Mouse (Mus musculus) forebrain, embryonic 11.5 days (tissue): ENCODE measurements at regions not wholly inside any gene's neighbourhood (a gene's known extent, or its start where the extent isn't known, plus 50 kb on each side); places are given as distances from the start of the nearest gene placed in this dataset.

Source experiments
- ATAC-seq: fragments of 200-750 bp; cut with Nextera tagmentation; replicated peaks from 2 replicates; pipeline ENCODE4 v1.8.0; 2017; ENCODE audit warnings: moderate TSS enrichment; ENCODE audit not compliant: low FRiP score
- DNase-seq: peaks from one replicate; pipeline ENCODE4 v3.0.0-alpha.2; 2017; ENCODE audit warnings: low spot score
- H3K27ac ChIP-seq: fragments of 300-500 bp; sonication (generic); 2 replicates; pipeline ENCODE4 v1.5.1; 2014; ENCODE audit warnings: low read depth, low read length
- H3K27me3 ChIP-seq: fragments of 300-500 bp; sonication (generic); 2 replicates; pipeline ENCODE4 v1.6.1; 2014; ENCODE audit warnings: mild to moderate bottlenecking, low read length, mixed read lengths; ENCODE audit not compliant: control insufficient read depth, insufficient read depth
- H3K36me3 ChIP-seq: fragments of 300-500 bp; sonication (generic); 2 replicates; pipeline ENCODE4 v1.6.1; 2014; ENCODE audit warnings: mild to moderate bottlenecking, low read length, moderate library complexity, mixed read lengths; ENCODE audit not compliant: control insufficient read depth, insufficient read depth
- H3K4me1 ChIP-seq: fragments of 300-500 bp; sonication (generic); replicated peaks from 2 replicates; pipeline ENCODE4 v1.6.1; 2014; ENCODE audit warnings: low read length, mixed read lengths; ENCODE audit not compliant: control insufficient read depth, insufficient read depth
- H3K4me2 ChIP-seq: fragments of 300-500 bp; sonication (generic); 2 replicates; pipeline ENCODE4 v1.6.1; 2014; ENCODE audit warnings: low read depth, mild to moderate bottlenecking, low read length, moderate library complexity, mixed read lengths; ENCODE audit not compliant: severe bottlenecking
- H3K4me3 ChIP-seq: fragments of 300-500 bp; sonication (generic); 2 replicates; pipeline ENCODE4 v1.5.1; 2014; ENCODE audit warnings: low read depth, low read length
- H3K9ac ChIP-seq: fragments of 300-500 bp; sonication (generic); 2 replicates; pipeline ENCODE4 v1.6.1; 2014; ENCODE audit warnings: low read length
- H3K9me3 ChIP-seq: fragments of 300-500 bp; sonication (generic); 2 replicates; pipeline ENCODE4 v1.6.1; 2016; ENCODE audit warnings: low read length, mixed read lengths; ENCODE audit not compliant: control insufficient read depth
- WGBS: fragments of 180-500 bp; shearing (Covaris S2); extraction: QIAGEN DNeasy Blood & Tissue Kit; methylation state at CpG from one replicate; pipeline ENCODE4 v1.1.7; 2014; 5-methylcytosine and 5-hydroxymethylcytosine counted together

- Histone ChIP-seq H3K9me3 (no peaks in the 10 kb centered on the region), H3K4me1 (no peaks in the 10 kb centered on the region), H3K9ac (no peak overlapping the region), H3K4me2 (no peak overlapping the region), H3K27me3 (no peaks in the 10 kb centered on the region), H3K36me3 (no peaks in the 10 kb centered on the region), H3K27ac (no peak overlapping the region), H3K4me3 (no peak overlapping the region)
- ATAC-seq (no peak), DNase-seq (no peak)
- WGBS: 44% methylated on average over 3 of the region's 3 CpGs
Observed at GRCm38 (mm10) chr7:70908921-70909320, 442.4 kb downstream of the Gm10295 start.

DNA sequence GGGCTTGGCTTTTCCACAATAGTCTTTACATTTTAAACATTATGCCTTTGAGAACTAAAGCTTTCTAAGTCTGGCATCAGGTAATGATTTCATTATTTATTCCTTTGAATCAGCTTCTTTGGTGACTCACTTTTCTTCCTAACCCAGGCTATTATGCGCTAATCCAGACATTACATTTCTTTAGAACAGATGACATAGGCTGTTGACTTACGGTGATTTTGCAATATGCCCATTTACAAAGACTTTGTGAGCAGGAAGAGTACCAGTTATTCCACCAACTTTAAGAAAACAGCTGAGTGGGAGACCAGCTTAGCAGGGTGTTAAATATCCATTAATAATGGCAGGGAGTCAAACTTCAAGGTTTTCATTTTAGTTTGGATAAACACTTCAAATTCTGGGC is 459.6 kb downstream of the Gm10295 start:
- DNase-seq (no peak), ATAC-seq (no peak)
- Histone ChIP-seq H3K4me1 (no peaks in the 10 kb centered on the region), H3K27me3 (no peaks in the 10 kb centered on the region), H3K4me3 (no peak overlapping the region), H3K4me2 (no peak overlapping the region), H3K27ac (no peak overlapping the region), H3K9me3 (no peaks in the 10 kb centered on the region), H3K36me3 (no peaks in the 10 kb centered on the region), H3K9ac (no peak overlapping the region)
- 95% methylated on average over 2 of the region's 2 CpGs for WGBS

DNA sequence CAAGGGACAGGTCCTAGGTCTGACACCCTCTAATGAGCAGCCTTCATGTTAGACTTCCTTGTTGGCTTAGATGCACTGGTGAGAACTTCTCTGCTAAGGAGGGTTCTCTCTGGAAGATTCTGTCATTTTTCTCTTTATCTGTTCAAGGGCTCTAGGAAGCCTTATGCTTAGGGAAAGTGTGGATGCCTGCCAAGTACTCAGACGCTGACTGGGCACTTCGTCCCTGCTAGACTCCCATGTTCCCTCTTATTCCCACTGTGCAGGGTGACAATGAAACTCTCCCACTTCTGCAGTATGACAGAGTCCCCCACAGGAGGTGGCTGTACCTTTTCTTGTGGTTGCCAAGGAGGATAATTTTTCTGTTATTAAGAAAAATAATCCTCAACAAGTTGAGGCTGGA is 470.8 kb downstream of the Gm10295 start:
- Histone ChIP-seq H3K4me2 (no peak overlapping the region), H3K36me3 (no peaks in the 10 kb centered on the region), H3K4me3 (no peak overlapping the region), H3K4me1 (no peaks in the 10 kb centered on the region), H3K27me3 (no peaks in the 10 kb centered on the region), H3K9me3 (no peaks in the 10 kb centered on the region), H3K27ac (no peak overlapping the region), H3K9ac (no peak overlapping the region)
- 82% methylated on average over 2 of the region's 2 CpGs for WGBS
- DNase-seq: no peak
- ATAC-seq: no peak

- H3K27ac ChIP-seq: no peak overlapping the region
- H3K4me1 ChIP-seq: no peaks in the 10 kb centered on the region
- H3K27me3 ChIP-seq: no peaks in the 10 kb centered on the region
- no peaks in the 10 kb centered on the region for H3K36me3 ChIP-seq
- no peak overlapping the region for H3K9ac ChIP-seq
- ATAC-seq (no peak), DNase-seq (no peak)
- H3K4me3 ChIP-seq: no peak overlapping the region
- no peak overlapping the region for H3K4me2 ChIP-seq
- WGBS: 84% methylated on average over 2 of the region's 2 CpGs
- no peaks in the 10 kb centered on the region for H3K9me3 ChIP-seq
Observed at GRCm38 (mm10) chr7:70874393-70874792, 476.9 kb downstream of the Gm10295 start.

DNA sequence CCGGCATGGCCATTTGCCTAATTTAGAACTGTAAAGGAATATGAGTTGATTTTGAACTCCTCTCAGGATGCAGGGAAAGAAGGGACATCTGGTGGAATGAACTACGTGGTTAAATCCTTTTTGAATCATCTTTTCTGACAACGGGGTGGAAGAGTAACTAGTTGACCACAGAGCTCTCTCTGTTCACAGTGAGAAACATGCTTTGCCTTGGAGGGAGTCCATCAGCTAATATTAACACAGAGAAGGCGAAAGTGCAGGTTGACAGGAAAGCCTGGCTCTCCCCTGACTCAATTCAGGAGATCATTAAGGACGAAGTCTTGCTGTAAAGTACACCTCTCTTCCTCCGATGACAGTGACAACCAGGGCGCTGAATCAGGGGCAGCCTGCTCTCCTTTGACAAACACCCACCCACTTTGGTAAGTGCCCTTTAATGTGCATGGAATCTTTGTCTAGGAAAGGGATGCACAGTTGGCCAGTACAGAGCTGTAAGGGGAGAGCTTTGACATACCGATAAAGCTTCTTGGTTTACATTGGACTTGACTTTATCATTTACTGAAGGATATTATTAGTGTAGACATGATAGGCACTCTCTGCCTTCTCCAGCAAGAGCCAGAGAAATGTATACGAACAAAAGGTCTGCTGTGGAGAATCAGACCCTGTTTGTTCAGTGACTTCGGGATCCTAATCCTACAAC is 480.3 kb downstream of the Gm10295 start:
- H3K9ac ChIP-seq: no peak overlapping the region
- DNase-seq: no peak
- H3K9me3 ChIP-seq: no peaks in the 10 kb centered on the region
- no peaks in the 10 kb centered on the region for H3K36me3 ChIP-seq
- no peaks in the 10 kb centered on the region for H3K4me1 ChIP-seq
- ATAC-seq: no peak
- 76% methylated on average over 10 of the region's 10 CpGs for WGBS
- H3K27me3 ChIP-seq: no peaks in the 10 kb centered on the region
- H3K27ac ChIP-seq: no peak overlapping the region
- H3K4me3 ChIP-seq: no peak overlapping the region
- H3K4me2 ChIP-seq: no peak overlapping the region

DNA sequence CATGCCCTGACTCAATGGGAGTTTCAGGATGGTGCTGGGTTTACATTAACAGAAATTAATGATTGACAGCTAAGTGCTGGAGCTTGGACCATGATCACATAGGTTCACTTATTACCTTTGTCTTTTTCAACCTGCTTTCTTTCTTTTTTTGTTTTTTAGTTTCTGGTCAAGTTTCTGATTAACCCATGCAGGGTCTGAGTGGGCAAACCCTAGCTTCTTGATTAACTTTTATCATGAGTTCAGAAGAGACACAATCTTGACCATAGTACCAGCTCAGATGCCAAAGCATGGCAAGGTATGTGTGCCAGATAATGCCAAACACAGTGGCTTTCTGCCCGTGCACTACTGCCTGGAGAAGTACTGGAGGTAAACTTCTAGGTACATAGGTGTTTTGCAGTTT is 482.2 kb downstream of the Gm10295 start:
- Histone ChIP-seq H3K27ac (no peak overlapping the region), H3K4me1 (no peaks in the 10 kb centered on the region), H3K9ac (no peak overlapping the region), H3K4me3 (no peak overlapping the region), H3K9me3 (no peaks in the 10 kb centered on the region), H3K27me3 (no peaks in the 10 kb centered on the region), H3K36me3 (no peaks in the 10 kb centered on the region), H3K4me2 (no peak overlapping the region)
- WGBS: 79% methylated on average over 1 of the region's 1 CpGs
- ATAC-seq (no peak), DNase-seq (no peak)

- no peaks in the 10 kb centered on the region for H3K36me3 ChIP-seq
- ATAC-seq: no peak
- WGBS: 86% methylated on average over 4 of the region's 4 CpGs
Observed at GRCm38 (mm10) chr7:70859957-70860356, 491.3 kb downstream of the Gm10295 start.

GRCm38 (mm10) chr7:70850726-70851125 is 484.2 kb upstream of the Nr2f2 start:
- ATAC-seq: no peak
- H3K36me3 ChIP-seq: no peaks in the 10 kb centered on the region
- no peak overlapping the region for H3K4me2 ChIP-seq
- WGBS: 94% methylated on average over 2 of the region's 2 CpGs
- no peak for DNase-seq
- no peaks in the 10 kb centered on the region for H3K9me3 ChIP-seq
- no peak overlapping the region for H3K4me3 ChIP-seq
- H3K9ac ChIP-seq: no peak overlapping the region
- no peaks in the 10 kb centered on the region for H3K4me1 ChIP-seq
- H3K27ac ChIP-seq: no peak overlapping the region
- H3K27me3 ChIP-seq: no peaks in the 10 kb centered on the region

More at GRCm38 (mm10) chr7:70859957-70860356, 491.3 kb downstream of the Gm10295 start:
- DNase-seq: no peak
- no peak overlapping the region for H3K27ac ChIP-seq
- no peak overlapping the region for H3K9ac ChIP-seq
- no peaks in the 10 kb centered on the region for H3K27me3 ChIP-seq
- no peaks in the 10 kb centered on the region for H3K4me1 ChIP-seq
- H3K4me3 ChIP-seq: no peak overlapping the region
- H3K9me3 ChIP-seq: no peaks in the 10 kb centered on the region
- no peak overlapping the region for H3K4me2 ChIP-seq

- WGBS: 65% methylated on average over 4 of the region's 4 CpGs
Observed at GRCm38 (mm10) chr7:70848016-70848776, 481.7 kb upstream of the Nr2f2 start.

More at GRCm38 (mm10) chr7:70848016-70848776, 481.7 kb upstream of the Nr2f2 start:
- Histone ChIP-seq H3K27me3 (no peaks in the 10 kb centered on the region), H3K9ac (no peak overlapping the region), H3K36me3 (no peaks in the 10 kb centered on the region), H3K4me3 (no peak overlapping the region), H3K4me1 (no peaks in the 10 kb centered on the region), H3K9me3 (no peaks in the 10 kb centered on the region), H3K27ac (no peak overlapping the region), H3K4me2 (no peak overlapping the region)
- ATAC-seq (no peak), DNase-seq (no peak)
